Mouse (Mus musculus) left cerebral cortex, adult 2 months (tissue): ENCODE data around the gene Ginm1. TPM values are rescaled to one million over a fixed set of nuclear protein-coding genes. Genes with fewer than 3 reads are reported as not detected.
"Not testable (repeated sequence)": the region's sequence is repeated elsewhere in the genome, so short reads cannot be mapped to it uniquely, and the experiment has no call there.

Source experiments
- DNase-seq, 2 experiments: peaks; one replicate each; pipeline ENCODE4 v3.0.0; 2021 to 2022; ENCODE audit warnings: low spot score in 2 of 2, mixed read lengths in 1 of 2; ENCODE audit errors: extremely low spot score in 1 of 2
- H3K27ac ChIP-seq: fragments of 200-600 bp; 2 replicates; pipeline ENCODE4 v1.8.1; 2022
- H3K4me3 ChIP-seq: fragments of 200-600 bp; 2 replicates; pipeline ENCODE4 v1.8.1; 2022
- CTCF ChIP-seq: fragments of 200-600 bp; IDR thresholded peaks from 2 replicates; pipeline ENCODE4 v1.8.1; 2022; ENCODE audit warnings: antibody characterized with exemption, mild to moderate bottlenecking, moderate library complexity
- intact Hi-C: fragments of 180-260 bp; cut with DNase I; formaldehyde crosslinking; loops from one replicate; pipeline ENCODE4 v1.15.1; 2025
- total RNA-seq, 2 experiments: library from RNA; stranded (reverse); gene quantifications; 2 replicates each; pipeline ENCODE4 v1.2.3; 2021

Ginm1 gene
- total RNA-seq, 2 experiments from 2014 or later, result 15.8 to 18.7 TPM

DNA sequence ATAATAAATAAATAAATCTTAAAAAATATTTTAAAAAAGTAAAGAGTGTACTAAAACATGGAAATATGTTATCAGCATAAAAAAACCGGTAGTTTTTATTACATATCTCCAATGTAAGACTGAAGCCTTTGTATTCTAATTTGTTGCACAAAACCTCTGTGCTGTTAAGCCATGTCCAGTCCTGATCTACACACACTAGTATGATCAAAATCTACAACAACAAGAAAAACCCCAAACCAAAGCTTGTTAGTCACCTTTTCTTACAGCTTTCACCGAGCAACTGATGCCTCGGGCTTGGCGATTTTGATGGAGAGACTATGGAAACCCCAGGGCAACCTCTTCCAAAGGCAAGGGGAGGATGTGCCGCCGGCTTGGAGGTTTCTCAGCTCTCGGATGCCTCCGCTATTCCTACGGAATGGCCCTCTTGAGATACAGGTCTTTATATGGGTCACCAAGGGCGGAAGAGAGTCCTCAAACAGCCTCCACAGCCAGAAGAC lies 322 bp downstream of the Ginm1 start:
- Histone ChIP-seq H3K4me3 (peak overlapping the region; percentile 93), H3K27ac (peak overlapping the region; percentile 86)
- intact Hi-C loops, result no loop called here
- no peak for DNase-seq
- no peak for TF ChIP-seq CTCF

DNA sequence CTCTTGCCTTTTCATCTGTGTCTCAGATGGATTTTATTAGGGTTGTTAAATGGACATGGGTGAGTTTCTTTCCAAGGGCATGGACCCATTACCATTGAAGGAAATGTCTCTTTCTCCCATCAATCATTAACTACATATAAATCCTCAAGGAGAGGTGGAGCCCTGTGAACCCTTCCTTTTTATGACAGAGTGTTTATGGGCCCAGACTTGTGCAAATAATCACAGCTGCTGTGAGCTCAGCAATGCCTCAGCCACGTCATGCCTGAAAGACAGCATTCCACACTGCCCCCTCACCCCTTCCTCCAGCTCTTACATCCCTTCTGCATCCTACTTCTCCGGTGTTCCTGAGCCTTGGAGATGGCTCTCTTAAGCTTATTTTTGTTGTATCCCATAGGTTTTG lies 5.3 kb downstream of the Ginm1 start:
- Histone ChIP-seq H3K27ac (no peak overlapping the region), H3K4me3 (no peak overlapping the region)
- no peak for DNase-seq
- TF ChIP-seq CTCF, result no peak
- intact Hi-C loops, result no loop called here

DNA sequence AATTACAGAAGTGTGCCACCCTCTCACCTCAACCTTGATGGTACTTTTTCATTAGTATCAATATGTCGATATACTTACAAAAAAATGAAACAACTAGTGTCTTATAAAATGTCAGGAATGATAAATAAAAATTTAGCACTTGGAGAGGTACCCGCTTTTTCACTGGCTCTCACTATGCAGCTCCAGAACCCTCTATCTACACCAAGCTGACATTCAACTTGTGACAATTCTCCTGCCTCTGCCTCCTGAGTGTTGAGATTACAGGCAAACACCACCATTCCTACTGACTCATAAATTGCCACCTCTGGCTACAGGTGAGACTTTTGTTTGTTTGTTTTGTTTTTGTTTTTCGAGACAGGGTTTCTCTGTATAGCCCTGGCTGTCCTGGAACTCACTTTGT lies 11.4 kb downstream of the Ginm1 start:
- no peak for TF ChIP-seq CTCF
- Histone ChIP-seq H3K27ac (peak overlapping the region; percentile 65; the same call in 1 of the 2 replicates), H3K4me3 (peak overlapping the region; percentile 87)
- intact Hi-C loops, result loop anchor here (5.0 kb wide), 1 partner anchor 119 kb away; no protein-coding TSS in a partner anchor
- no peak for DNase-seq

DNA sequence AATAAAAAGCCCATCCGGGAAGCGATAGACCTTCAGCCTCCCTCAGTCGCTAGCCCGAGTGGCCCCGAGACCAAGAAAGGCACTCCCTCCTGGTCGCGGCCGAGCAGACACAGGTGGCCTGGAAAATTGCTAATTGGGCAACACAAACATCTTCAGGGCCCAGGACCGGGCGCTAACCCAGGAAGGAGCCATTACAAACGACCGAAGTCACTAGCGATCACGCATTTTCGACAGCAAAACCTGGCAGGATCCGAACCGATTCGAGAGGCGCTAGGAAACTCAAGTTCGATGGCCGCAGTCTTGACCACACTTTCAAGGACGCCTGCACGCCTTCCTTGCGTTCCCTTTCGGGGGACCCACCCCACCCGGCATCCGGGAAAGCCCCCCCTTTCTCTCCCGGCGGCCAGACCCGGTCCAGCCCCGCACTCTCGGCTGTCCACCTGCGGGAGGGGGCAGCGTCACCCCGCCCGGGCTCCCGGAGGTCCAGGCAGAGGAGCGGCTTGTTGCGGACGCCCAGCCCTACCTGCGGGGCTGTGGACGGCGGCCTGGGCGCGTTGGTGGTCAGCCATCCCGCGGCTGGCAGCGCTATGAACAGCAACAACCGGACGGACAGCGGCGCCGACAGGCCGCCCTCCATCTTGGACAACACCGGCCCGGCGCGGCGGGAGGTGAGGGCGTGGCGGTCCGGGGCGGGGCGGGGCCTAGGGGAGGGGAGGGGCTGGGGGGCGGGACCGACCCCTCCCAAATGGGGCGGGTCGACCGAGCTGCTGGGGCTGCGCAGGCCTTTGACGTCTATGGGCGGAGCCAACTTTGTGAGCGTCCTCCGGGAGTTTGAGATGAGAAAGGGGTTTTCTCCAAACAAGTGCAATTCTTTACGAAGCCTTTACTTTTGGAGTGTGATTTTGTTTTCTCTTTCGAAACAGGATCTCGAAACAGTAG lies 12.1 kb downstream of the Ginm1 start:
- intact Hi-C loops, result loop anchor here (5.0 kb wide), 1 partner anchor 118 kb away; no protein-coding TSS in a partner anchor
- peak; percentile 84 for DNase-seq
- TF ChIP-seq CTCF, result no peak
- H3K4me3 ChIP-seq, result peak overlapping the region; percentile 87
- H3K27ac ChIP-seq, result peak overlapping the region; percentile 81

DNA sequence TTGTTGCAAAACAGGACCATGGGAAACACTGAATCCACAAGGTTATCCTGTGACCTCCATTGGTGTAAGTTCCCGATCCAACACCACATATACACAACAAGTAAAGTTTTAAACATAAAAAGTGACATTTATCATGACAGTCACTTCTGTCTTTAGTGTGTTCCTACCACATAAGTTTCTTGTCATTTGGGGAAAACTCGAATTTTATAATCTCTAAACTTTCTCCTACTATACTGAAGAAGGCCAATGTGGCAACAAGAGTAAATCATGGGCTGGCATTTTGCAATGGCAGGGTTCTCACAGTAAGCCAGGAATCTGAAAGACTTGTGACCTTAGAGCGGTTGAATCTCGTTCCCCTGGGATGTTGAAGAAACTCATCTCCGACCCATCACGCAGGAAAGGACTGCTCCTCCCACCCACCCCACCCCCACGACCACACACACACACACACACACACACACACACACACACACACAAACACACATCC lies 12.8 kb downstream of the Ginm1 start:
- H3K27ac ChIP-seq, result no peak overlapping the region
- intact Hi-C loops, result loop anchor here (5.0 kb wide), 1 partner anchor 117 kb away; no protein-coding TSS in a partner anchor
- H3K4me3 ChIP-seq, result peak overlapping the region; percentile 87
- no peak for DNase-seq
- no peak for TF ChIP-seq CTCF

DNA sequence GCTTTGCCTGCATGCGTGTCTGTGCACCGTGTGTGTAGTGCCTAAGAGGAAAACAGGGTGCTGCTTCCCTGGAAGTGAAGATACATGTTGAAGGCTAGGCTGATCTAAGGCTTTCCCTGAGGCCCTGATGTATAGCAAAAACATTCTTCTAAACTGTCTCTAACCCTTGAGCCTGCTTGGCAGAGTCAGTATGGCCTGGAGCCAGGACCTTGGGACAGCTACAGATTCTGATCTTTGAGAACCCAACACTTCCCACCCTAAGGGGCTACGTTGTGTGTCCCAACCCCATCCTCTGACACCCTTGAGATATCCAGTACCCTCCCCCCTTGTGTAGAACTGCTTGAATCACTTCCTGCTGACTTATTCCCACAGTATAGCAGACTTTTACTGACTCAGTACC lies 14.3 kb downstream of the Ginm1 start:
- no peak overlapping the region for H3K4me3 ChIP-seq
- no peak overlapping the region for H3K27ac ChIP-seq
- no peak for DNase-seq
- intact Hi-C loops, result no loop called here
- no peak for TF ChIP-seq CTCF

DNA sequence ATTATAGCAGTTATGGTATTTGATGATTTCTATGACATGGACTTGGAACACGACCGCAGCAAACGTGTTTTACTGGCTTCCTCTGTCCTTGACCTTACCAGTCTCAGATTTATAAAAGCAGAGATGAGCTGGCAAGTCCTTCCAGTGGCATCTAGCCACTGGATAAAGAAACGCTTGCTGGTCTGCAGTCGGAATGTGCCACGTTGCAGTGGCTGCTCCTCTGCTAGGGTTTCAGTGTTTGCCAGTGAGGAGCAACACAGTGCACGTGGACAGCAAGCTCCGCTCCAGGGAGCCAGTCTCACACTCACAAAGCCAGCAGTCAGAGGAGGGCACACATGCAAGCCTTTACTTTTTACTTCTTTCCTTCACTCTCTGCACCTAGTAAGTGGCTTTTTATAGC lies 17.2 kb downstream of the Ginm1 start:
- Histone ChIP-seq H3K4me3 (no peak overlapping the region), H3K27ac (no peak overlapping the region)
- TF ChIP-seq CTCF, result no peak
- no peak for DNase-seq
- intact Hi-C loops, result no loop called here

DNA sequence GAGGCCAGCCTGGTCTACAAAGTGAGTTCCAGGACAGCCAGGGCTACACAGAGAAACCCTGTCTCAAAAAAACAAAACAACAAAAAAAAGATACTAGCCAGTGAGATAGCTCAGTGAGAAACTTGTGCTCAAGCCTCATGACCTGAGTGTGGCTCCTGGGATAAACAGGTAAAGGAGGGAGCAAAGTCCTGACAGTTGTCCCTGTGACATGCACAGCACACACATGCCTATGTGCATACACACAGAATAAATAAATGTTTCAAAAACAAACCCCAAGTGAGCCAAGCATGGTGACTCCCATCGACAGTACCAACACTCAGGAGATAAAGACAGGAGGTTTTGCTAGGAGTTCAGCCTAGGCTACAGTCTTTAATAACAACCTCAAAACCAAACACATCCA lies 19.9 kb downstream of the Ginm1 start:
- TF ChIP-seq CTCF, result no peak

DNA sequence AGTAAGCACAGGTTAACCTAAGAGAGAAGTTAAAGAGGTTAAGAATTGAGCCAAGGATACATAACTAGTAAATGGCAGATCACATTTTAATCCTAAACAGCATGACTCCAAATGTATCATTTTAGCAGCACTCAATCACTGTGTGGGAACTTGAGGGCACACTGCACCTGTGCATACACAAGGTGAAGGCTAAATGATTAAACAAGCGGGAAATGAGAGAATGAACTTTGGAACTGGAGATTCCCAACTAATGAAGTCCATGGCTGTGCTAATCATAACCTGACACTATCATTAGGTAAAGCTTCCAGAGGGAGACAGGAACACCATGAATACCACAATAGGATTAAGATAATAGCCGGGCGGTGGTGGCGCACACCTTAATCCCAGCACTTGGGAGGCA lies 20.3 kb downstream of the Ginm1 start:
- no peak for TF ChIP-seq CTCF
- intact Hi-C loops, result no loop called here
- Histone ChIP-seq H3K27ac (no peak overlapping the region), H3K4me3 (no peak overlapping the region)
- DNase-seq, result no peak

More for the DNA sequence above, 19.9 kb downstream of the Ginm1 start:
- Histone ChIP-seq H3K27ac (no peak overlapping the region), H3K4me3 (no peak overlapping the region)
- no peak for DNase-seq
- intact Hi-C loops, result no loop called here

DNA sequence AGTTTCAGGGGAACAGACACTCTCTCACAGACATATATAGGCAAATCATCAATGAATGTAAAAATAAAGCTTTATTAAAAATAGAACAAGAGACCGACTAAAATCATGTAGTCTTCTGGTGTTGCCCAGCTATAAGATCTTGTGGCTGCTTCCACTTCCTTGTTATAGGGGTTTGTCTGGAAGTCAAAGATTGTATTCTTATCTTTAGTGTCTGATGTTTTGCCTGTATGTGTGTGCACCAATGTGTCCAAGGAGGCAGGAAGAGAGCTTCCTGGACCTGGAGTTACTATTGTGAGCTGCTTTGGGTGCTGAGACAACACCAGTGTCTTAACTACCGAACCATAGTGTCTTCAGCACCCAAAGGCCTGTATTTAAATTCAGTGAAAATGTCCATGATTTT lies 35.1 kb downstream of the Ginm1 start:
- H3K4me3 ChIP-seq, result no peak overlapping the region
- TF ChIP-seq CTCF, result no peak
- intact Hi-C loops, result no loop called here
- DNase-seq, result no peak
- no peak overlapping the region for H3K27ac ChIP-seq

DNA sequence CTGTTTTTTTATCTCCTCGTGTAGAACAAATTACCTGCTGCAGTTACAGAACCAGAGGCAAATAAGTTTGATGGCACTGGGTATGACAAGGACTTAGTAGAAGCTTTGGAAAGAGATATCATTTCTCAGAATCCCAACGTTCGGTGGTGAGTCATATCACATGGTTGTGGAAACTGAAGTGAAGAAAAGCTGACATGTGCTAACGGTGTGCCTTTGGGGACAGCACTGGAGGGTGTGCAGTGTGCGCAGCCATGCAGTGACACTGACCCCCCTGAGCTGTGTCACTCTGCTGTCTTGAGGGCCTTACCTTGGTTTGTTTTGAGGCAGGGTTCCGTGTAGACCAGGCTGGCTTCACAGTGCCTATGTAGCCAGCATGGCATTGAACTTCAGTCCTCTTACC lies 43.9 kb downstream of the Ginm1 start:
- intact Hi-C loops, result no loop called here
- Histone ChIP-seq H3K27ac (no peak overlapping the region), H3K4me3 (no peak overlapping the region)
- no peak for DNase-seq
- no peak for TF ChIP-seq CTCF

DNA sequence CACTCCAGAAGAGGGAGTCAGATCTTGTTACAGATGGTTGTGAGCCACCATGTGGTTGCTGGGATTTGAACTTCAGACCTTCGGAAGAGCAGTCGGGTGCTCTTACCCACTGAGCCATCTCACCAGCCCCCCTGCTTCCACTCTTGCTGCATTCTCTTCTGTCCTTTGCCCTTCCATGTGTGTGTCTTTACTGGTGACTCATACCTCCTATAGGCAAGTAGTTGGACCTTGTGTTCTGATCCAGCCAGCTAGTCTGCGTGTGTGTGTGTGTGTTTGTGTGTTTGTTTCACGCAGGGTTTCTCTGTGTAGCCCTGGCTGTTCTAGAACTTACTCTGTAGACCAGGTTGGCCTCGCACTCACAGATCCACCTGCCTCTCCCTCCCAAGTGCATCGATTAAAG lies 47.1 kb downstream of the Ginm1 start:
- intact Hi-C loops, H3K27ac ChIP-seq, DNase-seq, H3K4me3 ChIP-seq: not testable (repeated sequence)
